Mouse (Mus musculus) embryonic facial prominence, embryonic 12.5 days (tissue): Measurements from ENCODE around the gene Nkiras2. TPM values are rescaled to one million over a fixed set of nuclear protein-coding genes. Genes with fewer than 3 reads are reported as not detected.
"Not testable (repeated sequence)": the region's sequence is repeated elsewhere in the genome, so short reads cannot be mapped to it uniquely, and the experiment has no call there.

Experiments used
- ATAC-seq: fragments of 200-750 bp; cut with Nextera tagmentation; 2 replicates; pipeline ENCODE4 v1.8.0; 2017; ENCODE audit not compliant: insufficient number of reproducible peaks, insufficient read depth, low FRiP score, low TSS enrichment
- H3K27ac ChIP-seq: fragments of 300-500 bp; sonication (generic); 2 replicates; pipeline ENCODE4 v1.5.1; 2016; ENCODE audit warnings: mild to moderate bottlenecking
- H3K27me3 ChIP-seq: fragments of 300-500 bp; sonication (generic); 2 replicates; pipeline ENCODE4 v1.6.1; 2016; ENCODE audit warnings: mild to moderate bottlenecking, moderate library complexity
- H3K36me3 ChIP-seq: fragments of 300-500 bp; sonication (generic); 2 replicates; pipeline ENCODE4 v1.6.1; 2016; ENCODE audit warnings: mild to moderate bottlenecking
- H3K4me1 ChIP-seq: fragments of 300-500 bp; sonication (generic); 2 replicates; pipeline ENCODE4 v1.6.1; 2016
- H3K4me2 ChIP-seq: fragments of 300-500 bp; sonication (generic); replicated peaks from 2 replicates; pipeline ENCODE4 v1.6.1; 2016; ENCODE audit warnings: mild to moderate bottlenecking, moderate library complexity
- H3K4me3 ChIP-seq: fragments of 300-500 bp; sonication (generic); 2 replicates; pipeline ENCODE4 v1.5.1; 2016; ENCODE audit warnings: mild to moderate bottlenecking
- H3K9ac ChIP-seq: fragments of 300-500 bp; sonication (generic); 2 replicates; pipeline ENCODE4 v1.6.1; 2016; ENCODE audit warnings: mild to moderate bottlenecking, moderate library complexity
- H3K9me3 ChIP-seq: fragments of 300-500 bp; sonication (generic); 2 replicates; pipeline ENCODE4 v1.6.1; 2016; ENCODE audit warnings: mild to moderate bottlenecking, moderate library complexity
- WGBS: fragments of 180-500 bp; shearing (Covaris S2); methylation state at CpG from one replicate; pipeline ENCODE4 v1.1.7; 2016; 5-methylcytosine and 5-hydroxymethylcytosine counted together
- polyA plus RNA-seq: library from polyadenylated mRNA; unstranded; fragments of >200 nt; fragmentation: Nextera tagmentation; extraction: Ambion mirVana; gene quantifications from 2 replicates; pipeline ENCODE4 v1.2.1, GENCODE M21; 2016

The Nkiras2 gene
- polyA plus RNA-seq, 1 experiment from 2014 or later = 83.7 TPM

DNA sequence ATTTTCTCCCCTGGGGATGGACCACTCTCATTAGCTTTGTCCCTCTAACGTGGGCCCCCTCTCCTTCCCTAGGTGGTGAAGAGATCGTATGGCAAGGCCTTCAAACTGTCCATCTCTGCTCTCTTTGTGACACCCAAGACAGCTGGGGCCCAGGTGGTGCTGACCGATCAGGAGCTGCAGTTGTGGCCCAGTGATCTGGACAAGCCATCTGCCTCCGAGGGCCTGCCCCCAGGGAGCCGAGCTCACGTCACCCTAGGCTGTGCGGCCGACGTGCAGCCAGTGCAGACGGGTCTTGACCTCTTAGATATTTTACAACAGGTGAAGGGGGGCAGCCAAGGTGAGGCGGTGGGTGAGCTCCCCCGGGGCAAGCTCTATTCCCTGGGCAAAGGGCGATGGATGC lies 38.8 kb upstream of the Nkiras2 start:
- no peak for ATAC-seq
- Histone ChIP-seq H3K27ac (no peak overlapping the region), H3K4me2 (no peak overlapping the region), H3K4me1 (peaks cover 15% of the 10 kb centered on the region), H3K9ac (no peak overlapping the region), H3K27me3 (no peaks in the 10 kb centered on the region; the same call in 1 of the 2 replicates), H3K4me3 (no peak overlapping the region), H3K36me3 (peaks cover 73% of the 10 kb centered on the region), H3K9me3 (no peaks in the 10 kb centered on the region)
- 87% methylated on average over 13 of the region's 13 CpGs for WGBS

DNA sequence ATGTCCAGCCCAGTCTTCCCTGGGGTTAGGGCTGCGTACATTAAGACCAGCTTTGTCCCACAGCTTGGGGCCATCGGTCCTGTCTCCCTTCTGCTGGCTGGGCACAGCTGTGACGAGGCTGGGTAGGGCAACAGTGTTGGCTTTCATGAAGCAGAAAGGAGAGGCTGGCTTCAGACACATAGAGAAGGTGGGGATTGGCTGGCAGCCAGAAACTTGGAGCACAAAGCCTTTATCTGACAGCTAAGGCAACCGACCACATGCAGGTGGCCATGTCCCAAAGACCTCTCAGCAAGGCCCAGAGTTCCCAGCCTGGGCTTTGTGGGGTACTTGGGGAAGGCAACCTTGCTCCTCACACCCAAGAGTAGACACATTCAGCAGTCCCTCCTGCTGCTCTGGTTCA lies 37.3 kb upstream of the Nkiras2 start:
- H3K4me2 ChIP-seq = no peak overlapping the region
- no peaks in the 10 kb centered on the region for H3K27me3 ChIP-seq
- 80% methylated on average over 4 of the region's 4 CpGs for WGBS
- no peak for ATAC-seq
- no peak overlapping the region for H3K4me3 ChIP-seq
- H3K27ac ChIP-seq = no peak overlapping the region
- H3K9ac ChIP-seq = no peak overlapping the region
- H3K9me3 ChIP-seq = no peaks in the 10 kb centered on the region
- peaks cover 1% of the 10 kb centered on the region; the same call in 1 of the 2 replicates for H3K4me1 ChIP-seq
- peaks cover 88% of the 10 kb centered on the region for H3K36me3 ChIP-seq

DNA sequence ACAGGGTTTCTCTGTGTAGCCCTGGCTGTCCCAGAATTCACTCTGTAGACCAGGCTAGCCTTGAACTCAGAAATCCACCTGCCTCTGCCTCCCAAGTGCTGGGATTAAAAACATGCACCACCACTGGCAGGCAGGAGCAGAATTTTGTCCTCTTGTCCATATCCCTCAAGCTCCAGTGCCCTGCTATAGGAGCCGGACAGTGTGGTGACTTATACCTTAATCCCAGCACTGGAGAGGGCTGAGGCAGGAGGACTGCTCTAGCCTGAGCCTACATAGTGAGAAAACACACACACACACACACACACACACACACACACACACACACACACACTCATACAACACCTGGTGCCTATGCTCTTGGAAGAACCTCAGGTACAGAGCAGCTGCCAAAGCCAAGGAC lies 36.6 kb upstream of the Nkiras2 start:
- WGBS = 100% methylated on average over 1 of the region's 1 CpGs
- not testable (repeated sequence) for H3K27me3 ChIP-seq, H3K4me1 ChIP-seq, ATAC-seq, H3K9ac ChIP-seq, H3K4me3 ChIP-seq, H3K4me2 ChIP-seq, H3K27ac ChIP-seq, H3K9me3 ChIP-seq
- H3K36me3 ChIP-seq = peaks cover 95% of the 10 kb centered on the region

DNA sequence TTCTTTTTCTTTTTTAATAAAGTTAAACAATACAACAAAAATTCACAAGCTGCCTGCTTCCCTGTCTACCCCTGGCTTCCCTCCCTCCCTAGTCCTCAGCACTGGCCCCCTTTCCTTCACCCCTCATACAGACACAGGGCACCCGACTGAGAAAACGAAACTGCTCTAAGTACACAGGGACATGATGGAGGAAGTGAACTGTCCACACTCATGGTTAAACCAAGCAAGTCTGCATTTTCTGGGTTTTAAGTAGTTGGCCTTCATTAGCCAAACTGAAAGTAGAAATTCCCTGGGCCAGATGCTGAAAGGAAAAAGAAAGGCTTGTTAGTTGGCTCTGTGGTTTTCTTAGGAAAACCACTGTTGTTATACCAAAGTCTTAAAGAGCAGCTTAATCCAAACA lies 36.2 kb upstream of the Nkiras2 start:
- Histone ChIP-seq H3K9me3 (no peaks in the 10 kb centered on the region), H3K4me2 (no peak overlapping the region), H3K9ac (no peak overlapping the region), H3K27ac (no peak overlapping the region), H3K4me1 (no peaks in the 10 kb centered on the region), H3K27me3 (no peaks in the 10 kb centered on the region), H3K4me3 (no peak overlapping the region), H3K36me3 (peaks cover 98% of the 10 kb centered on the region)
- ATAC-seq = no peak
- WGBS = 91% methylated on average over 2 of the region's 2 CpGs

DNA sequence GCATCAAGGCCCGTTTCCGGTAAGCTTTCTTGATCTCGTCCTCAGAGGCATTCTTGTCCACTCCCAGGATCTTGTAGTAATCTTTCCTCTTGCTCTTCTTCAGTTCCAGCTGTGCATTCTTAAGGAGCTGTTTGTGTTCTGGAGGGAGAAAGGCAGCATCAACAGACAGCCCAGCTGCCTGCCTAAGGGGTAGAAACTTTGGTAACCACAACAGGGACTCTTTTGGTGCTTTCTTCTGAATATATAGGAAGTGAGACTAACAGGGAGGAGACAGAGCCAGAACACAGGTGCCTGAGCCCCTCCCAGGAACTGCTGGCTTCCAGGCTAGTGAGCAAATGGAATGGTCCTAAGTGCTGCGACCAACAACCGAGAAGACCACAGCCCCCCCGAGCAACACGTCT lies 34.5 kb upstream of the Nkiras2 start:
- H3K4me1 ChIP-seq = no peaks in the 10 kb centered on the region
- no peak overlapping the region for H3K9ac ChIP-seq
- no peak for ATAC-seq
- no peak overlapping the region for H3K4me2 ChIP-seq
- no peaks in the 10 kb centered on the region for H3K9me3 ChIP-seq
- H3K27me3 ChIP-seq = no peaks in the 10 kb centered on the region
- H3K36me3 ChIP-seq = peaks cover 99% of the 10 kb centered on the region
- H3K27ac ChIP-seq = no peak overlapping the region
- H3K4me3 ChIP-seq = no peak overlapping the region
- WGBS = 89% methylated on average over 7 of the region's 7 CpGs

DNA sequence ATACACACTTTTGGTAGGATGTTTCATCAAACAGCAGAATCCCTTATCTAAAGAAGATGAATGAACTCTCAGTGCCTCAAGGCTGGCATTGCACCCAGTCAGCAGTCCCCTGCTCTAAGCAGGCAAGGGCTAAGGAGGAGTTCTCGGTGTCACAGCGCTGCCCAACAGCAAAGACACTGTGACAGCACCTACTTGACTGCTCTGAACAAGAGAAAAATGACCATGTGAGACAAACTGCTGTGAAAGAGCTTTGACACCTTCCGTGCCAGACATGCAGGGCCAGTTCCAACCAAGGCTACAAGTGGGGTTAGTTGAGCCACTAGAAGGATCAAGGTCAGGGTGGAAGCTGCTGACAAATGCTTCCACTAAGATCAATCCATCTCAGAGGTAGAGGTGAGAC lies 33.9 kb upstream of the Nkiras2 start:
- Histone ChIP-seq H3K27me3 (no peaks in the 10 kb centered on the region), H3K36me3 (peaks cover 99% of the 10 kb centered on the region), H3K4me1 (no peaks in the 10 kb centered on the region), H3K9me3 (no peaks in the 10 kb centered on the region), H3K4me3 (no peak overlapping the region), H3K9ac (no peak overlapping the region), H3K4me2 (no peak overlapping the region), H3K27ac (no peak overlapping the region)
- no peak for ATAC-seq
- 96% methylated on average over 3 of the region's 3 CpGs for WGBS

DNA sequence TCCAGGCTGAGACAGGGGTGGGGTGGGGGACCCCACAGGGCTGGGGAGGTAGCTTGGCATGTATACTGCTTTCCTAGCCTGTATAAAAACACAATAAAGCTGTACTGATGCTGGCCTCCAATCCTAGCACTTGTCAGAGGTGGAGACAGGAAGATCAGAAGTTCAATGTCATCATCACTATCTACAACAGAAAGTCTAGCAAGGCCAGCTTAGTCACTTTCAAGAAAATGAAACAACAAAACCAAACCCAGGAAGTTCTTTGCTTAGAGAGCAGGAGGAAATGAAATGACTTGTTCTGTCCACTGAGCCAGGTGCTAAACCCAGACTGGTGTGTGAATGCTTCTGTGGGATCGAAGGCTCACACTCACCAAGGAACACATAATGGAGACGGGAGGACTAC lies 30.6 kb upstream of the Nkiras2 start:
- H3K9me3 ChIP-seq = no peaks in the 10 kb centered on the region
- no peak overlapping the region for H3K4me3 ChIP-seq
- no peak for ATAC-seq
- no peak overlapping the region for H3K9ac ChIP-seq
- no peak overlapping the region for H3K4me2 ChIP-seq
- H3K4me1 ChIP-seq = no peaks in the 10 kb centered on the region
- H3K36me3 ChIP-seq = peaks cover 97% of the 10 kb centered on the region
- no peaks in the 10 kb centered on the region for H3K27me3 ChIP-seq
- no peak overlapping the region for H3K27ac ChIP-seq
- 91% methylated on average over 2 of the region's 2 CpGs for whole genome bisulfite sequencing

DNA sequence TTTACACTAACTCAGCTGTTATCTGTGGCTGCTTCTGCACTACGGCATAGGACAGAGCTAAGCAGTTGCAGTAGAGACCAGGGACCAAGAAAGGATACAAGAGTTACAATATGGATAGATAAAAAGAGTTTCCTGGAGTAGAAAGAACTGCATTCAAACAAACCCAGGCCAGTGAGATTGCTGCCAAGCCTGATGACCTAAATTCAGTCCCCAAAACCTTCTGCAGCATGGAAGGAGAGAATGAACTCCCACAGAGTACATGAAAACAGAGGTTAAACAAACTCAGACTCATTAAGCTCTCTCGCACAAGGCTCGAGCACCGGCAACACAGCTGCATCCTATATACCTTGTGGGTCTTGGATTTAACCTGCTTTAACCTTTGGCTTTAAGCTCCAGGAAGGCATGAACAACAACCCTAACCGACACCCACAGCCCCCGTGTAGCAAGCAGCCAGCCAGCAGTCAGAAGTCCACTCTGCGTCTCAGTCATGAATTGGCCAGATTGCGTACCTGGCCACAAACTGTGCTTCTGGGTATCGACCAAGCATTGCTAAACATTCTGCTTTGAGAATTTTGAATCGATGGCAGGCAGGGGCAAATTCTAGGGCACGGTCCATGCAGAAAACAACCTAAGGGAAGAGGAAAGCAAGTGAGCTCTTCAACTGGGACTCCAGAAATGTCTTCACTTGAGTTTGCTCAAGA lies 26.5 kb upstream of the Nkiras2 start:
- Histone ChIP-seq H3K36me3 (peaks cover 97% of the 10 kb centered on the region), H3K4me1 (no peaks in the 10 kb centered on the region), H3K27ac (no peak overlapping the region), H3K4me2 (no peak overlapping the region), H3K9ac (no peak overlapping the region), H3K4me3 (no peak overlapping the region), H3K27me3 (no peaks in the 10 kb centered on the region), H3K9me3 (no peaks in the 10 kb centered on the region)
- 82% methylated on average over 11 of the region's 11 CpGs for WGBS
- no peak for ATAC-seq

DNA sequence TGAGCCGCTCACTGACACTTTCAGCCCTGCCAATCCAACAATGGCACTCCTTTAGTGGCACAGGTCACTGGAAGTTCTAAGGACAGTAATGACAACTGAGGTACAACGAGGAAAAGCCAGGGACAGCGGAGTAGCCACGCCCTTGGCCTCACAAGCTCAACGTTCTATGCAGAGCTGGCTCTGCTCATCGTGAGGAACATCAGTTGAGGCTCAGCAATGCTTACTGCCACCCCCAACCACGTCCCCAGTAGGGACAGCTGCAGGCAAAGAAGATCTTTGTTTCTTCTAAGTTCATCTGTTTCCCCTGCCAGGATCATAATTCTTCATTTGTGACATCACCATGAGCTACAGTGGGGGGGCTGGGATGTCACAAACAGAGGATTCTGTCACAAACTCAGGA lies 24.4 kb upstream of the Nkiras2 start:
- H3K9ac ChIP-seq = no peak overlapping the region
- peaks cover 98% of the 10 kb centered on the region for H3K36me3 ChIP-seq
- H3K27ac ChIP-seq = no peak overlapping the region
- H3K4me2 ChIP-seq = no peak overlapping the region
- no peaks in the 10 kb centered on the region for H3K9me3 ChIP-seq
- no peak overlapping the region for H3K4me3 ChIP-seq
- no peak for ATAC-seq
- no peaks in the 10 kb centered on the region for H3K4me1 ChIP-seq
- WGBS = 89% methylated on average over 7 of the region's 7 CpGs
- no peaks in the 10 kb centered on the region for H3K27me3 ChIP-seq

DNA sequence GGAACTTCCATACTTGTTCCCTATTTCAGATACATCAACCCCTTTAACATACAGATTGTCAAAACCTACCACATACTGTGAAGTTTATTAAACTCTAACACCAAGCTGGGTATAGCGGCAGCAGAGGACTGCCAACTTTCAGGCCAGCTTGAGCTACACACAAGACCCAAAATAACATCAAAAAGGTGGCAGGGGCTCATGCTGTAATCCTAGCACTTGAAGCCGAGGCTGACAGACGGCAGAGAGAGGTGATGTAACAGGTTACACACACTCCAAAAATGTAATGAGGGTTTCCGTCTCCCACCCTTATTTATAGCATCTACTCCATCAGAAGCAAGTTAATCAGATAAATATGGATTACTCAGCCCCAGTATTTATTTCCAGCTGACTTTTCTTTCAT lies 23.5 kb upstream of the Nkiras2 start:
- H3K4me1 ChIP-seq = no peaks in the 10 kb centered on the region
- no peak overlapping the region for H3K4me2 ChIP-seq
- WGBS = 83% methylated on average over 4 of the region's 4 CpGs
- H3K9me3 ChIP-seq = no peaks in the 10 kb centered on the region
- no peaks in the 10 kb centered on the region for H3K27me3 ChIP-seq
- H3K9ac ChIP-seq = no peak overlapping the region
- no peak overlapping the region for H3K4me3 ChIP-seq
- peaks cover 100% of the 10 kb centered on the region for H3K36me3 ChIP-seq
- no peak overlapping the region for H3K27ac ChIP-seq
- ATAC-seq = no peak

DNA sequence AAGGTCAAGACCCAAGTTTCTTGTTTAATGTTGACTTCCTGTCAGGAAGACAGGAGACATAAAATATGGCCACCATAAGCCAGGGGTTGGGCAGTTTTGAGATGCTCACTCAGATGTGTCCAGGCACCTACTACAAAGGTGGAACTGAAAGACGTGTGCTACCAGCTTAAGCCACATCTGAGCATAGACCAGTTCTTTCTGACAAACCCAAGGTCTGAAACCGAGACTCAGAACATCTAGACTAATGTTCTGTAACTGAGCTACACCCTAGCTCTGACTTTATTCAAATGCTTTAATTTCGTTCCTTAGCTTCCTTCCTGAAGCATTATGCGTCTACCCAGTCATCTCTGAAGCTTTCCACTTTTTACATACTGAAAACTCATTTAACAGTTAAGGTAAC lies 21.0 kb upstream of the Nkiras2 start:
- ATAC-seq = no peak
- Histone ChIP-seq H3K36me3 (peaks cover 87% of the 10 kb centered on the region), H3K9ac (no peak overlapping the region), H3K27me3 (no peaks in the 10 kb centered on the region), H3K4me3 (no peak overlapping the region), H3K27ac (no peak overlapping the region), H3K4me2 (no peak overlapping the region), H3K9me3 (no peaks in the 10 kb centered on the region), H3K4me1 (no peaks in the 10 kb centered on the region)
- whole genome bisulfite sequencing = 85% methylated on average over 4 of the region's 4 CpGs

DNA sequence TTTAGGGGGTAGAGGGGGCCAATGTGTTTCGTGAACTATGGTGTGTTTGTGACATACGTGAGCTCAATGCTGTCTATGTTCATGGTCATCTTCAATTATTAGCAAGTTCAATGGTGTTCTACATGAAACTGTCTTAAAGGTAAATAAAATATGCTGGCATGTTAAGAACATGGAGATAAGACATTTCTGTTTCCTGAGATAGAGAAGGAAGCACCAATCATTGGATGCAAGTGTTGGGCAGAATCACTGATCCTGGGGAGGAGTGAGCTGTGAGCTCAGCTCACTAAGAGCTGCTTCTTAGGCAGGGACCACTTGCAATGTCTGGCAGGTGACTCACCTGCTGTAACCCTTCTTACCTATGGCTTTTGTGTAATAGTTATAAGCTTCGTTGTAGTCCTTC lies 17.7 kb upstream of the Nkiras2 start:
- 95% methylated on average over 3 of the region's 3 CpGs for WGBS
- H3K9me3 ChIP-seq = no peaks in the 10 kb centered on the region
- no peak overlapping the region for H3K27ac ChIP-seq
- no peak for ATAC-seq
- no peak overlapping the region for H3K4me2 ChIP-seq
- H3K9ac ChIP-seq = no peak overlapping the region
- no peaks in the 10 kb centered on the region for H3K4me1 ChIP-seq
- H3K36me3 ChIP-seq = peaks cover 64% of the 10 kb centered on the region
- no peak overlapping the region for H3K4me3 ChIP-seq
- H3K27me3 ChIP-seq = no peaks in the 10 kb centered on the region

DNA sequence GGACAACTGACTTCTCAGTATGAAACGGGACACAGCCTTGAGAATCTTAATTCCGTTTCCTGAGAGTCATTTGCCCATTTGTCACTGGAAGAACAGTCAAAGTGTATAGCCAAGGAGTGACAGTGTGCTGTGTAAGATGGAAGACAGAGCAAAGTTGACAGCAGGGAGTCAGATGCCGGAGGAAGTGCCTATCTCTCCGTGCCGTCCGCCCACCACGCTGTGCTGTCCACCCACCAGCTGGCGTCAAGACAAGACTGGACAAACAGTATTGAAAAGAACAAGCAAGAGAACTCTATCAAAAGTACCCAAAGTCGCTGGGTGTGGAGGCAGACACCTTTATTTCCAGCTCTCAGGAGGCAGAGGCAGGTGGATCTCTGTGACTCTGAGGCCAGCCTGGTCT lies 15.9 kb upstream of the Nkiras2 start:
- 89% methylated on average over 9 of the region's 9 CpGs for WGBS
- H3K36me3 ChIP-seq = peaks cover 48% of the 10 kb centered on the region
- ATAC-seq = no peak
- no peak overlapping the region for H3K4me3 ChIP-seq
- no peaks in the 10 kb centered on the region for H3K27me3 ChIP-seq
- H3K9me3 ChIP-seq = no peaks in the 10 kb centered on the region
- H3K4me1 ChIP-seq = no peaks in the 10 kb centered on the region
- no peak overlapping the region for H3K27ac ChIP-seq
- H3K4me2 ChIP-seq = no peak overlapping the region
- H3K9ac ChIP-seq = no peak overlapping the region
